Mouse (Mus musculus) spleen, adult 2 months (tissue): ENCODE measurements around the gene Map3k3. TPM values are rescaled to one million over a fixed set of nuclear protein-coding genes. Genes with fewer than 3 reads are reported as not detected.

Experiments used
- DNase-seq, 2 experiments: peaks; one replicate each; pipeline versions ENCODE4 v3.0.0 to v3.0.0-alpha.2; 2012 to 2021; ENCODE audit warnings: low spot score in 2 of 2, low read depth in 1 of 2
- H3K27ac ChIP-seq: fragments of 200-500 bp; 2 replicates; pipeline ENCODE4 v1.5.1; 2012; ENCODE audit warnings: low read length, inconsistent platforms; ENCODE audit not compliant: insufficient read depth
- H3K27me3 ChIP-seq: fragments of 200-500 bp; 2 replicates; pipeline ENCODE4 v1.6.1; 2012; ENCODE audit warnings: mild to moderate bottlenecking, moderate library complexity, low read length, inconsistent platforms; ENCODE audit not compliant: control insufficient read depth, insufficient read depth
- H3K36me3 ChIP-seq: fragments of 200-500 bp; 2 replicates; pipeline ENCODE4 v1.6.1; 2012; ENCODE audit warnings: mild to moderate bottlenecking, low read length, inconsistent platforms; ENCODE audit not compliant: control insufficient read depth, insufficient read depth
- H3K4me1 ChIP-seq: fragments of 200-500 bp; 2 replicates; pipeline ENCODE4 v1.6.1; 2011; ENCODE audit warnings: inconsistent platforms; ENCODE audit not compliant: control insufficient read depth, insufficient read depth, insufficient read length
- H3K4me3 ChIP-seq: fragments of 200-500 bp; 2 replicates; pipeline ENCODE4 v1.5.1; 2011; ENCODE audit warnings: mild to moderate bottlenecking, inconsistent platforms; ENCODE audit not compliant: insufficient read depth, insufficient read length; ENCODE audit errors: extremely low read depth
- CTCF ChIP-seq: fragments of 200-500 bp; IDR thresholded peaks from 2 replicates; pipeline ENCODE4 v1.5.1; 2011; ENCODE audit warnings: mild to moderate bottlenecking, inconsistent platforms; ENCODE audit not compliant: insufficient read depth, insufficient read length, insufficient replicate concordance; ENCODE audit errors: extremely low read depth
- POLR2A ChIP-seq: fragments of 200-500 bp; IDR thresholded peaks from 2 replicates; pipeline ENCODE4 v1.6.1; 2011; ENCODE audit warnings: low read depth, low read length, inconsistent platforms
- WGBS: fragments of 180-500 bp; shearing (Covaris S2); methylation state at CpG from one replicate; pipeline ENCODE4 v1.1.7; 2018; 5-methylcytosine and 5-hydroxymethylcytosine counted together
- polyA plus RNA-seq: library from polyadenylated mRNA; depleted of rRNA; stranded (reverse); fragments of >200 nt; gene quantifications from 2 replicates; pipeline ENCODE4 v1.2.3, GENCODE M21; 2012

Map3k3 gene
- polyA plus RNA-seq, 1 experiment, result 34.1 TPM

DNA sequence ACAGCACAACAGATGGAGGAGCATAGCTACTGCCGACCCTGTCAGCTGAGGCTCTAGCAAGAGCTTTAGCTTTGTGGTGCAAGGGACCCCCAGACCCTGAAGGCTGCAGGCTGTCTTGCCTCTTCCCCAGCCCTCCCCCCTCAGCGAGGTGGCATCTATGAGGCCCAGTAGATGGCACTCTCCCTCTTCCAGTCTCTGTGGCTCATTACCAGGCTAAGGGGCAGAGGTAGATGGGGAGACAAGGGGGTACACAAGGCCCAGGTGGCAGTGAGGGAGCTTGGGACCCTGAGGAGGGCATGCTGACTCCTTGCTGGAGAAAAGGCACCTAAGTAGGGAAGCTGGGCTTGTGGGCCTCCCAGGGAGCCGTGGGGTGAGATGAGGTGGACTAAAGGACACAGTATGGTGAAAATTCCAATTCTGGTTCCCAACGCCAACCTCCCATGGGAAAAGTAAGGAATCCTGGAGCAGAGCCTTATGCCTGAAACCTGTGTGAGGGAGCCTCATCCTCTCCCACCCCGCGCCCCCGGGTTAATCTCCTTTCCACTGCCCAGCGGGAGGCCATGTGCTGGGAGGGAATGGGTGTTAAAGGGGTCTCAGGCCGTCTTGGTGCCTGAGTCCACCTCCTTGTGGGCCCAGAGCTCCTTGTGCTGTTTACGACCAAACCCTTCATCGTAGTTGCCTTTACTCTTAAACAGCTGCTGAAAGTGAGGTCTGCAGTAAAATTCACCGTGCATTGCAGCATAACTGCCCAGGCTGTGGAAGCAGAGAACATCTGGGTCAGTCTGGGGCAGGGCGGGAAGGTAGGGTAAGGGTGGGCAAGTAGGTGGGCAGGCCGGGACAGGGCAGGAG is 73.9 kb downstream of the Map3k3 start:
- DNase-seq, result peak; percentile 55 to 59
- no peak for TF ChIP-seq POLR2A
- peak; percentile 80; the same call in 1 of the 2 replicates for TF ChIP-seq CTCF
- WGBS, result 23% methylated on average over 14 of the region's 14 CpGs
- H3K4me3 ChIP-seq, result peak overlapping the region; percentile 97
- no peaks in the 10 kb centered on the region for H3K27me3 ChIP-seq
- H3K4me1 ChIP-seq, result peaks cover 23% of the 10 kb centered on the region; the same call in 1 of the 2 replicates
- peak overlapping the region; percentile 99 for H3K27ac ChIP-seq
- peaks cover 36% of the 10 kb centered on the region for H3K36me3 ChIP-seq

GRCm38 (mm10) chr11:106158930-106159215 is 74.5 kb downstream of the Map3k3 start:
- peaks cover 25% of the 10 kb centered on the region; the same call in 1 of the 2 replicates for H3K4me1 ChIP-seq
- H3K36me3 ChIP-seq, result peaks cover 40% of the 10 kb centered on the region
- H3K27me3 ChIP-seq, result no peaks in the 10 kb centered on the region
- TF ChIP-seq CTCF (no peak), POLR2A (no peak)
- 3% methylated on average over 9 of the region's 9 CpGs for WGBS
- H3K27ac ChIP-seq, result peak overlapping the region; percentile 99
- H3K4me3 ChIP-seq, result peak overlapping the region; percentile 97
- DNase-seq, result no peak

DNA sequence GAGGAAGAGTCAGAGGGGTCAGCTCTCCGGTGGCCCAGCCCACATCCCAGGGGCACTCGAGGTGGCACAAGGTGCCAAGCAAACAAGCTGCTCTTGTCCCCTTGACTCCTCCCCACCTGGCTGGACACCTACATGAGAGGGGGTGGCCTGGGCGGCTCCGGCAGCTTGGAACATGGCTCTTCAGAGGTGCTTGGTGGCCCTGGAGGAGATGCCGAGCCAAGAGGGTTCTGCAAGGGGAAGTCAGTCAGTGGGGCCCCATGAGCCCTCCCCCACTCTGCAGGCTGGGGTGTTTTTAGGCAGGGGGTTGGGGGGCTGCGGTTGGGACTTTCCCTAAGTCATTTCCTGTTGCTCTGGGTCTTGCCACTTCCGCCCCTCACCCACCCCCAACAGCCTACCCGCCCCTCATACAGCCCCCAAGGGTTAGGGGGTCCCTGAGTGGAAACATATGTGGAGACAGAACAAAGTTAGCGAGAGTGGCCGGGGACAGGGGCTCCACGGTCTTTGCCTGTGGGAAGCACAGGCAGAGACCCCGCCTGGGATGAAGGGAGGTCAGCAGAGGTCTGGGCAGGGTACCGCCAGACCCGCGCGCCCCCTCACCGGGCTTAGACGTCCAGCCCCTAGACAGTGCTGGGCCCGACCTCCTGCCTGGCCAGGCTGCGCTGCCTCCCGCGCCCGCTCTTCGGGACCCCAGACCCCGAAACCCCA is 75.0 kb downstream of the Map3k3 start:
- Histone ChIP-seq H3K27me3 (no peaks in the 10 kb centered on the region), H3K4me1 (peaks cover 28% of the 10 kb centered on the region; the same call in 1 of the 2 replicates), H3K36me3 (peaks cover 40% of the 10 kb centered on the region), H3K4me3 (peak overlapping the region; percentile 97), H3K27ac (peak overlapping the region; percentile 100)
- WGBS, result 1% methylated on average over 20 of the region's 25 CpGs
- peak; percentile 83 to 91 for DNase-seq
- TF ChIP-seq POLR2A (peak; percentile 38), CTCF (no peak)

GRCm38 (mm10) chr11:106159921-106160840 is 75.8 kb downstream of the Map3k3 start:
- WGBS, result under 1% methylated on average over 72 of the region's 106 CpGs
- Histone ChIP-seq H3K4me1 (peaks cover 33% of the 10 kb centered on the region; the same call in 1 of the 2 replicates), H3K27ac (peak overlapping the region; percentile 100), H3K4me3 (peak overlapping the region; percentile 97), H3K27me3 (no peaks in the 10 kb centered on the region), H3K36me3 (peaks cover 40% of the 10 kb centered on the region)
- TF ChIP-seq CTCF (no peak), POLR2A (peak; percentile 50)
- DNase-seq, result peak; percentile 46 to 84

DNA sequence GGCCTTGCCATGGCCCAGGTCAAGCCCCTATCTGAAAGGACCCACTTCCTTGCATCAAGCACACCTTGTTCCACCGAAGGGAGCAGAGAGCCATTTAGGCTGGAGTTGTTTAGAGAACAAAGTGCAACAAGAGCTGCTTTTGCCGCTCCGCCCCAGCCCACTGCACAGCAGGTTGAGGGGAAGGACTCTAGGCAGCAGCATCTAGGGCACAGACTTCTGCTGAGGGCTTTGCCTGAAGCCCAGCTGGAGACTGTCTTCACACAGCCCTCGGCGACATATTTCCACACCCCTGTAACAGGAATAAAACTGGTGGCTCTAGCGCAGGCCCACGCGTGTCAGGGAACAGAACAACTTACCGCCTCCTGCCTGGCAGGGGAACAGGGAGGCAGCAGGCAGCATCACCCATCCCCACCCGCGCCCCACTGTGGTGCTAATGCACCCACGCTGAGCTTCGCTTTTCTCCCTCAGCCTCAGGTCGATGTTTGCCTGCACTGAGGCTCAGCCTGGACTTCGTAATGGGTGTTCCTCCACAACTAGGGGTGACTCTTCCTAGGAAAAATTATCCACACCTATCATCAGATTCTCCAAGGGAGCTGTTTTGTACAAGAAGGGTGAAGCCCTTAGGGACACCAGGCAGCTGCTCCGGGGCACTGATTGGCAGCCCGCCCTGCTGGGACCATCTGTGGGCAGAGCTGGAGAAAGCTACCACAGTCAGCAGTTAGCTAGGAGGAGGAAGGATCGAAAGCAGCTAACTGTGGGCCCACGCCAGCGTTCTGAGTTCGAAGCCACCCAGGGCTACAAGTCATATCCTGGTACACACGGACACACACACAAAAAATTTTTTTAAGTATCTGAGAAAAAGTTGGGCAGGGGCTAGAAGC is 76.7 kb downstream of the Map3k3 start, which contains the start of the genes Gm10840 and Limd2:
Gene Gm10840, plus strand, starts transcription at position 10 of the 881 bp plus-strand sequence.
Gene Limd2, minus strand, starts transcription at position 20 of the 881 bp plus-strand sequence.
- H3K4me1 ChIP-seq, result peaks cover 33% of the 10 kb centered on the region; the same call in 1 of the 2 replicates
- WGBS, result 13% methylated on average over 22 of the region's 22 CpGs
- H3K27ac ChIP-seq, result peak within 1 kb of the TSS; percentile 100
- H3K27me3 ChIP-seq, result no peaks in the 10 kb centered on the region
- DNase-seq, result peak; percentile 43 to 62
- TF ChIP-seq POLR2A (no peak; the same call in none of the 2 replicates), CTCF (no peak)
- H3K36me3 ChIP-seq, result peaks cover 38% of the 10 kb centered on the region
- H3K4me3 ChIP-seq, result peak within 1 kb of the TSS; percentile 97
